Mouse (Mus musculus) E14TG2a.4 (cell line): ENCODE results near the gene Fgd3.

Source experiments
- CTCF ChIP-seq: conservative IDR thresholded peaks from 2 replicates; pipeline ENCODE4 v1.5.1; 2014; ENCODE audit warnings: low read length
- NANOG ChIP-seq: IDR thresholded peaks from 2 replicates; pipeline ENCODE4 v1.6.1; 2014; ENCODE audit warnings: borderline replicate concordance, low read length, mixed read lengths
- POU5F1 ChIP-seq: IDR thresholded peaks from 2 replicates; pipeline ENCODE4 v1.6.1; 2014; ENCODE audit warnings: low read length, borderline replicate concordance

DNA sequence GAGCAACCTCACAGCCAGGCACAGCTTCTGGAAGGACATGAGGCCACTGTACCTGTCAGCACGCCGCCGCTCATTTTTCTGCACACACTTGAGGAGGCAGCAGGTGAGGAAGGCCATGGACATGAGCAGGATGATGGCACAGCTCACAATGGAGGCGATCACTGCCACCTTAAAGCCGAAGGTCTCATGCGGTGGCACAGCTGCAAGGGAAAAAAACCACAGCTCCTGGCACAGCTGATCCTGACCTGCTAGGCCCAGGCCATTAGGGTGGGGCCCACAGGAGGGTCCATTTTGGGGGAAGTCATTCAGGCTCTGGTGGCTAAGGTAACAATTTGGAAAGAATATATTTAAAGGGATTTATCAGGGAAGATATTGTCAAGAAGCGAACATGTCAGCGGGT is 81.4 kb downstream of the Fgd3 start:
- TF ChIP-seq CTCF (no peak), NANOG (no peak), POU5F1 (no peak)
